Mouse (Mus musculus): ENCODE measurements around the gene Prkn. TPM values are rescaled to one million over a fixed set of nuclear protein-coding genes. Genes with fewer than 3 reads are reported as not detected.

Gene Prkn
- total and polyA plus RNA-seq, 3 experiments = 4.5 to 10.6 (median 10.3) TPM

GRCm38 (mm10) chr17:11417150-11417549, 577.0 kb downstream of the Prkn start:
- DNase-seq = no peak
- Histone ChIP-seq H3K36me3 (ENCODE audit: control insufficient read depth, insufficient read depth, low read length) (no peaks in the 10 kb centered on the region), H3K27me3 (ENCODE audit: control insufficient read depth, insufficient read depth, low read length) (no peaks in the 10 kb centered on the region), H3K4me1 (ENCODE audit: control insufficient read depth, insufficient read depth, low read length) (no peaks in the 10 kb centered on the region), H3K9ac (ENCODE audit: low read depth, low read length) (no peak overlapping the region), H3K79me2 (replicated peaks; ENCODE audit: control insufficient read depth, insufficient read depth, low read length) (no peaks in the 10 kb centered on the region), H3K27ac (no peak overlapping the region), H3K4me3 (no peak overlapping the region)
- 48% methylated on average over 3 of the region's 3 CpGs for WGBS
- intact Hi-C loops (cut with DNase I) = no loop called here
- TF ChIP-seq POLR2A (IDR thresholded peaks at IDR 0.05; ENCODE audit: insufficient read depth, low read depth, low read length) (no peak), CTCF (IDR thresholded peaks at IDR 0.05) (no peak), EP300 (IDR thresholded peaks at IDR 0.05; ENCODE audit: insufficient read depth, low read depth, low read length) (no peak)

- no peaks in the 10 kb centered on the region for H3K36me3 ChIP-seq (ENCODE audit: control insufficient read depth, insufficient read depth, low read length)
- H3K9ac ChIP-seq (ENCODE audit: low read depth, low read length) = no peak overlapping the region
- H3K4me1 ChIP-seq (ENCODE audit: control insufficient read depth, insufficient read depth, low read length) = no peaks in the 10 kb centered on the region
- no peaks in the 10 kb centered on the region for H3K79me2 ChIP-seq (replicated peaks; ENCODE audit: control insufficient read depth, insufficient read depth, low read length)
- no peaks in the 10 kb centered on the region for H3K27me3 ChIP-seq (ENCODE audit: control insufficient read depth, insufficient read depth, low read length)
- no peak overlapping the region for H3K4me3 ChIP-seq
- no peak overlapping the region for H3K27ac ChIP-seq
- DNase-seq = no peak
- intact Hi-C loops (cut with DNase I) = no loop called here
- no peak for TF ChIP-seq EP300 (IDR thresholded peaks at IDR 0.05; ENCODE audit: insufficient read depth, low read depth, low read length)
- WGBS = 72% methylated on average over 3 of the region's 3 CpGs
Measured at GRCm38 (mm10) chr17:11419484-11419883, 579.3 kb downstream of the Prkn start.

- WGBS = 83% methylated on average over 6 of the region's 6 CpGs
- no peak for DNase-seq
- no peak overlapping the region for H3K9ac ChIP-seq (ENCODE audit: low read depth, low read length)
Measured at GRCm38 (mm10) chr17:11420839-11421238, 580.7 kb downstream of the Prkn start.

GRCm38 (mm10) chr17:11421264-11421940, 581.2 kb downstream of the Prkn start:
- no peak overlapping the region for H3K4me3 ChIP-seq
- no peaks in the 10 kb centered on the region for H3K36me3 ChIP-seq (ENCODE audit: control insufficient read depth, insufficient read depth, low read length)
- no peaks in the 10 kb centered on the region for H3K27me3 ChIP-seq (ENCODE audit: control insufficient read depth, insufficient read depth, low read length)
- no peaks in the 10 kb centered on the region for H3K79me2 ChIP-seq (replicated peaks; ENCODE audit: control insufficient read depth, insufficient read depth, low read length)
- no peaks in the 10 kb centered on the region for H3K4me1 ChIP-seq (ENCODE audit: control insufficient read depth, insufficient read depth, low read length)
- no peak overlapping the region for H3K27ac ChIP-seq
- DNase-seq = no peak
- TF ChIP-seq EP300 (IDR thresholded peaks at IDR 0.05; ENCODE audit: insufficient read depth, low read depth, low read length) (no peak), CTCF (IDR thresholded peaks at IDR 0.05) (no peak)
- no peak overlapping the region for H3K9ac ChIP-seq (ENCODE audit: low read depth, low read length)
- intact Hi-C loops (cut with DNase I) = no loop called here
- WGBS = 49% methylated on average over 5 of the region's 5 CpGs

More at GRCm38 (mm10) chr17:11420839-11421238, 580.7 kb downstream of the Prkn start:
- Histone ChIP-seq H3K4me3 (no peak overlapping the region), H3K4me1 (ENCODE audit: control insufficient read depth, insufficient read depth, low read length) (no peaks in the 10 kb centered on the region), H3K79me2 (replicated peaks; ENCODE audit: control insufficient read depth, insufficient read depth, low read length) (no peaks in the 10 kb centered on the region), H3K27me3 (ENCODE audit: control insufficient read depth, insufficient read depth, low read length) (no peaks in the 10 kb centered on the region), H3K36me3 (ENCODE audit: control insufficient read depth, insufficient read depth, low read length) (no peaks in the 10 kb centered on the region), H3K27ac (no peak overlapping the region)
- intact Hi-C loops (cut with DNase I) = no loop called here
- TF ChIP-seq EP300 (IDR thresholded peaks at IDR 0.05; ENCODE audit: insufficient read depth, low read depth, low read length) (no peak), POLR2A (IDR thresholded peaks at IDR 0.05; ENCODE audit: insufficient read depth, low read depth, low read length) (no peak), CTCF (IDR thresholded peaks at IDR 0.05) (no peak)

GRCm38 (mm10) chr17:11431323-11431722, 591.1 kb downstream of the Prkn start:
- no peaks in the 10 kb centered on the region for H3K36me3 ChIP-seq (ENCODE audit: control insufficient read depth, insufficient read depth, low read length)
- H3K9ac ChIP-seq (ENCODE audit: low read depth, low read length) = no peak overlapping the region
- no peak for DNase-seq
- no peaks in the 10 kb centered on the region for H3K79me2 ChIP-seq (replicated peaks; ENCODE audit: control insufficient read depth, insufficient read depth, low read length)
- H3K4me1 ChIP-seq (ENCODE audit: control insufficient read depth, insufficient read depth, low read length) = no peaks in the 10 kb centered on the region
- H3K4me3 ChIP-seq = no peak overlapping the region
- WGBS = 54% methylated on average over 2 of the region's 2 CpGs
- intact Hi-C loops (cut with DNase I) = no loop called here
- no peak overlapping the region for H3K27ac ChIP-seq
- no peaks in the 10 kb centered on the region for H3K27me3 ChIP-seq (ENCODE audit: control insufficient read depth, insufficient read depth, low read length)
- TF ChIP-seq CTCF (IDR thresholded peaks at IDR 0.05) (no peak), POLR2A (IDR thresholded peaks at IDR 0.05; ENCODE audit: insufficient read depth, low read depth, low read length) (no peak), EP300 (IDR thresholded peaks at IDR 0.05; ENCODE audit: insufficient read depth, low read depth, low read length) (no peak)

- Histone ChIP-seq H3K27ac (no peak overlapping the region), H3K79me2 (replicated peaks; ENCODE audit: control insufficient read depth, insufficient read depth, low read length) (no peaks in the 10 kb centered on the region), H3K4me3 (no peak overlapping the region), H3K9ac (ENCODE audit: low read depth, low read length) (no peak overlapping the region), H3K4me1 (ENCODE audit: control insufficient read depth, insufficient read depth, low read length) (no peaks in the 10 kb centered on the region), H3K36me3 (ENCODE audit: control insufficient read depth, insufficient read depth, low read length) (no peaks in the 10 kb centered on the region), H3K27me3 (ENCODE audit: control insufficient read depth, insufficient read depth, low read length) (no peaks in the 10 kb centered on the region)
- intact Hi-C loops (cut with DNase I) = no loop called here
- TF ChIP-seq POLR2A (IDR thresholded peaks at IDR 0.05; ENCODE audit: insufficient read depth, low read depth, low read length) (no peak), CTCF (IDR thresholded peaks at IDR 0.05) (no peak), EP300 (IDR thresholded peaks at IDR 0.05; ENCODE audit: insufficient read depth, low read depth, low read length) (no peak)
- WGBS = 89% methylated on average over 2 of the region's 2 CpGs
- no peak for DNase-seq
Measured at GRCm38 (mm10) chr17:11432593-11432992, 592.4 kb downstream of the Prkn start.
